Mouse (Mus musculus): ENCODE data around the gene Saa4.

DNA sequence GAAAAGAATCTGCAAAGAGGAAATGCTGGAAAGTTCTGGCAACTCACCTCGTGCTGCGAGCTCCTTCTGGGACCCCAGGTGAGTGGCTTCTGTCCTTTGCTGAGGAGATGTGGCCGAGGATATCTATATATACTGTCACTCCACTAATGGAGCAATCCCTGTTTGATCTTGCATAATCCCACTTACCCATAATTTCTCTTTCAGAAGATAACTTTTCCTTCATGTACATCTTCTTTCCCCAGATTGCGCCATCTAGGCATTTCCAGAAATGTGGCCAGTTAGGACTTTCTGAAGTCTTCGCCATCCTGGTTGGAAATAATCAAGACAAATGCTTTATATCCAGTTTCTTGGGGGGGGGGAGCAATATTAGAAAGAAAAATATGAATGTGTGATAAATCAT is 16.8 kb downstream of the Saa4 start, which contains the start of gene Saa3:
- TF ChIP-seq ZNF384 (IDR thresholded peaks at IDR 0.05; ENCODE audit: low read depth, low read length) (no peak), ZC3H11A (IDR thresholded peaks at IDR 0.05; ENCODE audit: borderline replicate concordance, low read depth, low read length) (no peak), CHD2 (IDR thresholded peaks at IDR 0.05; ENCODE audit: low read depth, low read length) (no peak), HCFC1 (IDR thresholded peaks at IDR 0.05; ENCODE audit: borderline replicate concordance, insufficient read depth, low read length) (no peak), MAFK (IDR thresholded peaks at IDR 0.05; ENCODE audit: insufficient read depth, low read depth, low read length) (no peak)
